Mouse (Mus musculus): ENCODE measurements around the gene Gm42791. TPM values are rescaled to one million over a fixed set of nuclear protein-coding genes. Genes with fewer than 3 reads are reported as not detected.
A peak's percentile ranks its signal among the peaks of the same experiment; 100 is the strongest.

The Gm42791 gene
- polyA plus RNA-seq, 1 experiment from 2014 or later, result 0.47 TPM

GRCm38 (mm10) chr5:148955575-148955974 lies 39.4 kb downstream of the Gm42791 start:
- Histone ChIP-seq H3K4me3 (ENCODE audit: low read length) (no peak overlapping the region), H3K9me3 (ENCODE audit: control insufficient read depth, low read length) (no peaks in the 10 kb centered on the region), H3K4me1 (ENCODE audit: control insufficient read depth, insufficient read depth, low read length) (peaks cover 9% of the 10 kb centered on the region), H3K27ac (ENCODE audit: low read depth, low read length) (no peak overlapping the region), H3K9ac (ENCODE audit: low read depth, low read length) (no peak overlapping the region), H3K36me3 (ENCODE audit: control insufficient read depth, insufficient read depth, low read length) (no peaks in the 10 kb centered on the region), H3K4me2 (replicated peaks; ENCODE audit: low read depth, low read length) (no peak overlapping the region), H3K27me3 (ENCODE audit: control insufficient read depth, insufficient read depth, low read length) (no peaks in the 10 kb centered on the region)
- WGBS, result 87% methylated on average over 6 of the region's 6 CpGs
- no peak for ATAC-seq (ENCODE audit: low FRiP score, low TSS enrichment)

- no peak for ATAC-seq (ENCODE audit: low FRiP score, low TSS enrichment)
These were observed 40.5 kb downstream of the Gm42791 start for GRCm38 (mm10) chr5:148954314-148955060.

GRCm38 (mm10) chr5:148953098-148953497 lies 41.8 kb downstream of the Gm42791 start:
- H3K36me3 ChIP-seq (ENCODE audit: control insufficient read depth, insufficient read depth, low read length), result no peaks in the 10 kb centered on the region
- no peak overlapping the region for H3K4me3 ChIP-seq (ENCODE audit: low read length)
- ATAC-seq (ENCODE audit: low FRiP score, low TSS enrichment), result no peak
- 71% methylated on average over 5 of the region's 5 CpGs for WGBS
- H3K4me2 ChIP-seq (replicated peaks; ENCODE audit: low read depth, low read length), result no peak overlapping the region
- H3K9ac ChIP-seq (ENCODE audit: low read depth, low read length), result no peak overlapping the region
- H3K27ac ChIP-seq (ENCODE audit: low read depth, low read length), result no peak overlapping the region
- H3K27me3 ChIP-seq (ENCODE audit: control insufficient read depth, insufficient read depth, low read length), result no peaks in the 10 kb centered on the region
- H3K4me1 ChIP-seq (ENCODE audit: control insufficient read depth, insufficient read depth, low read length), result no peaks in the 10 kb centered on the region
- H3K9me3 ChIP-seq (ENCODE audit: control insufficient read depth, low read length), result no peaks in the 10 kb centered on the region

More at GRCm38 (mm10) chr5:148954314-148955060, 40.5 kb downstream of the Gm42791 start:
- Histone ChIP-seq H3K9ac (ENCODE audit: low read depth, low read length) (no peak overlapping the region), H3K4me1 (ENCODE audit: control insufficient read depth, insufficient read depth, low read length) (peaks cover 5% of the 10 kb centered on the region), H3K27me3 (ENCODE audit: control insufficient read depth, insufficient read depth, low read length) (no peaks in the 10 kb centered on the region), H3K9me3 (ENCODE audit: control insufficient read depth, low read length) (no peaks in the 10 kb centered on the region), H3K4me2 (replicated peaks; ENCODE audit: low read depth, low read length) (no peak overlapping the region), H3K4me3 (ENCODE audit: low read length) (no peak overlapping the region), H3K36me3 (ENCODE audit: control insufficient read depth, insufficient read depth, low read length) (no peaks in the 10 kb centered on the region), H3K27ac (ENCODE audit: low read depth, low read length) (no peak overlapping the region)
- 78% methylated on average over 22 of the region's 22 CpGs for WGBS

GRCm38 (mm10) chr5:148952419-148952818 lies 42.5 kb downstream of the Gm42791 start:
- 65% methylated on average over 6 of the region's 6 CpGs for WGBS
- Histone ChIP-seq H3K27ac (ENCODE audit: low read depth, low read length) (no peak overlapping the region), H3K9me3 (ENCODE audit: control insufficient read depth, low read length) (no peaks in the 10 kb centered on the region), H3K27me3 (ENCODE audit: control insufficient read depth, insufficient read depth, low read length) (no peaks in the 10 kb centered on the region), H3K4me1 (ENCODE audit: control insufficient read depth, insufficient read depth, low read length) (no peaks in the 10 kb centered on the region), H3K4me3 (ENCODE audit: low read length) (no peak overlapping the region), H3K9ac (ENCODE audit: low read depth, low read length) (no peak overlapping the region), H3K36me3 (ENCODE audit: control insufficient read depth, insufficient read depth, low read length) (no peaks in the 10 kb centered on the region), H3K4me2 (replicated peaks; ENCODE audit: low read depth, low read length) (no peak overlapping the region)
- ATAC-seq (ENCODE audit: low FRiP score, low TSS enrichment), result no peak

GRCm38 (mm10) chr5:148951360-148951759 lies 43.6 kb downstream of the Gm42791 start:
- no peaks in the 10 kb centered on the region for H3K27me3 ChIP-seq (ENCODE audit: control insufficient read depth, insufficient read depth, low read length)
- H3K36me3 ChIP-seq (ENCODE audit: control insufficient read depth, insufficient read depth, low read length), result no peaks in the 10 kb centered on the region
- H3K27ac ChIP-seq (ENCODE audit: low read depth, low read length), result no peak overlapping the region
- H3K4me2 ChIP-seq (replicated peaks; ENCODE audit: low read depth, low read length), result no peak overlapping the region
- H3K9ac ChIP-seq (ENCODE audit: low read depth, low read length), result no peak overlapping the region
- no peaks in the 10 kb centered on the region for H3K9me3 ChIP-seq (ENCODE audit: control insufficient read depth, low read length)
- ATAC-seq (ENCODE audit: low FRiP score, low TSS enrichment), result no peak
- WGBS, result 91% methylated on average over 5 of the region's 5 CpGs
- H3K4me3 ChIP-seq (ENCODE audit: low read length), result no peak overlapping the region
- no peaks in the 10 kb centered on the region for H3K4me1 ChIP-seq (ENCODE audit: control insufficient read depth, insufficient read depth, low read length)

DNA sequence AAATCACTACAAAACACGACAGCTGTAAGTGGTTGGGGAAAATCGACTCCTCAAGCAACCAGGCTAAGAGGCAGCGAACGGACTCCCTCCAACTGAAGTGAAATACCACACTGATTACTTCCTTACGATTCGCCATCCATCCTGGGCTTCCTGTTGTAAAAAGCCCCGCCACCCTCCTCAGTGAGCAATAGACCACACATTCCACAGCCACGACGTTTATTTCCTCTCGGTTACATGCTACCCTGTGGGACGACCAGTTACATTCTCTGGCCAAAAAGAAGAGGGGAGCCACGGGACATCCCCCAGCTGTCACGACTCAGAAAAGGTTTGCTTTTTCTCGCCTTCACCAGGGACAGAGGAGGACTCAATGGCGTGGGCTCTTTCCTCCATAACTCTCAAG lies 44.9 kb downstream of the Gm42791 start:
- Histone ChIP-seq H3K27me3 (ENCODE audit: control insufficient read depth, insufficient read depth, low read length) (no peaks in the 10 kb centered on the region), H3K4me3 (ENCODE audit: low read length) (no peak overlapping the region), H3K27ac (ENCODE audit: low read depth, low read length) (no peak overlapping the region), H3K4me2 (replicated peaks; ENCODE audit: low read depth, low read length) (no peak overlapping the region), H3K9me3 (ENCODE audit: control insufficient read depth, low read length) (no peaks in the 10 kb centered on the region), H3K36me3 (ENCODE audit: control insufficient read depth, insufficient read depth, low read length) (no peaks in the 10 kb centered on the region), H3K4me1 (ENCODE audit: control insufficient read depth, insufficient read depth, low read length) (no peaks in the 10 kb centered on the region), H3K9ac (ENCODE audit: low read depth, low read length) (no peak overlapping the region)
- WGBS, result 14% methylated on average over 15 of the region's 15 CpGs
- 0 out of 2 replicates have a peak, but pooled peaks have one; percentile 50 for ATAC-seq (ENCODE audit: low FRiP score, low TSS enrichment)

GRCm38 (mm10) chr5:148948577-148948976 lies 46.4 kb downstream of the Gm42791 start:
- no peak overlapping the region for H3K27ac ChIP-seq (ENCODE audit: low read depth, low read length)
- H3K4me3 ChIP-seq (ENCODE audit: low read length), result no peak overlapping the region
- no peaks in the 10 kb centered on the region for H3K27me3 ChIP-seq (ENCODE audit: control insufficient read depth, insufficient read depth, low read length)
- ATAC-seq (ENCODE audit: low FRiP score, low TSS enrichment), result no peak
- H3K4me2 ChIP-seq (replicated peaks; ENCODE audit: low read depth, low read length), result no peak overlapping the region
- WGBS, result 46% methylated on average over 9 of the region's 9 CpGs
- no peaks in the 10 kb centered on the region for H3K36me3 ChIP-seq (ENCODE audit: control insufficient read depth, insufficient read depth, low read length)
- H3K4me1 ChIP-seq (ENCODE audit: control insufficient read depth, insufficient read depth, low read length), result 0 out of 2 replicates have a peak, but pooled peaks cover 3% of the 10 kb centered on the region
- no peaks in the 10 kb centered on the region for H3K9me3 ChIP-seq (ENCODE audit: control insufficient read depth, low read length)
- no peak overlapping the region for H3K9ac ChIP-seq (ENCODE audit: low read depth, low read length)

DNA sequence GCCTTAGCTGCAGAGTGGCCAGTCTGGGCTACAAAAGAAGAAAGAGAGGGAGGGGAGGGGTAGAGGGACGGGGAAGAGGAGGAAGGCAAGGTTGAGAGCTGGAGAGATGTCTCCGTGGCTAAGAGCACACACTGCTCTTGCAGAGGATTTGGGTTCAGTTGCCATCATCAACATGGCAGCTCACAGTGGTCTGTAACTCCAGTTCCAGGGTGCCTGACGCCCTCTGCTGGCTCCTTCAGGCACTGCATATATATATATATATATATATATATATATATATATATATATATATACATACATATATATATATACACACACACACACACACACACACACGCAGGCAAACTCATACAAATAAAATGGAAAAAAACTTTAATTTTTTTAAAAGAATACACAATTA lies 47.5 kb downstream of the Gm42791 start:
- no peak overlapping the region for H3K9ac ChIP-seq (ENCODE audit: low read depth, low read length)
- no peaks in the 10 kb centered on the region for H3K36me3 ChIP-seq (ENCODE audit: control insufficient read depth, insufficient read depth, low read length)
- H3K4me3 ChIP-seq (ENCODE audit: low read length), result no peak overlapping the region
- 0 out of 2 replicates have a peak, but pooled peaks cover 3% of the 10 kb centered on the region for H3K4me1 ChIP-seq (ENCODE audit: control insufficient read depth, insufficient read depth, low read length)
- no peak overlapping the region for H3K27ac ChIP-seq (ENCODE audit: low read depth, low read length)
- H3K4me2 ChIP-seq (replicated peaks; ENCODE audit: low read depth, low read length), result no peak overlapping the region
- 76% methylated on average over 4 of the region's 4 CpGs for WGBS
- no peak for ATAC-seq (ENCODE audit: low FRiP score, low TSS enrichment)
- H3K27me3 ChIP-seq (ENCODE audit: control insufficient read depth, insufficient read depth, low read length), result no peaks in the 10 kb centered on the region
- H3K9me3 ChIP-seq (ENCODE audit: control insufficient read depth, low read length), result no peaks in the 10 kb centered on the region

DNA sequence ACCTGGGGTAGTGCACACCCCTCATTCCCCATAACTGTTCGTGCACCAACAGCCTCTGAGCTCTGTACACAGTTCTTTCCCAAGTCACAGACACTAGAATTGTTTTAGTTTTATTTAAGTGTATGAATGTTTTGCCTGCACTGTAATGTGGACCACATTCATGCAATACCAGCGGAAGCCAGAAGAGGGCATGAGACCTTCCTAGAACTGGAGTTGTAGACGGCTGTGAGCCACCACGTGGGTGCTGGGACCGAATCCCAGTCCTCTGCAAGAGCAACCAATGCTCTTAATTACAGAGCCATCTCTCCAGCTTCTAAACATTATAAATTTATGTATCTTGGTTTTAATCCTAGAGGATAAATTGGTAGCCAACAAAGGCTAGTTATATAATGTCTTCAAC lies 48.2 kb downstream of the Gm42791 start:
- WGBS, result 80% methylated on average over 5 of the region's 5 CpGs
- Histone ChIP-seq H3K4me3 (ENCODE audit: low read length) (no peak overlapping the region), H3K9ac (ENCODE audit: low read depth, low read length) (no peak overlapping the region), H3K27ac (ENCODE audit: low read depth, low read length) (no peak overlapping the region), H3K4me1 (ENCODE audit: control insufficient read depth, insufficient read depth, low read length) (0 out of 2 replicates have a peak, but pooled peaks cover 3% of the 10 kb centered on the region), H3K4me2 (replicated peaks; ENCODE audit: low read depth, low read length) (no peak overlapping the region), H3K9me3 (ENCODE audit: control insufficient read depth, low read length) (no peaks in the 10 kb centered on the region), H3K27me3 (ENCODE audit: control insufficient read depth, insufficient read depth, low read length) (no peaks in the 10 kb centered on the region), H3K36me3 (ENCODE audit: control insufficient read depth, insufficient read depth, low read length) (no peaks in the 10 kb centered on the region)
- ATAC-seq (ENCODE audit: low FRiP score, low TSS enrichment), result no peak
